Mouse (Mus musculus): ENCODE results near the gene Kcnq1.

Kcnq1 gene

DNA sequence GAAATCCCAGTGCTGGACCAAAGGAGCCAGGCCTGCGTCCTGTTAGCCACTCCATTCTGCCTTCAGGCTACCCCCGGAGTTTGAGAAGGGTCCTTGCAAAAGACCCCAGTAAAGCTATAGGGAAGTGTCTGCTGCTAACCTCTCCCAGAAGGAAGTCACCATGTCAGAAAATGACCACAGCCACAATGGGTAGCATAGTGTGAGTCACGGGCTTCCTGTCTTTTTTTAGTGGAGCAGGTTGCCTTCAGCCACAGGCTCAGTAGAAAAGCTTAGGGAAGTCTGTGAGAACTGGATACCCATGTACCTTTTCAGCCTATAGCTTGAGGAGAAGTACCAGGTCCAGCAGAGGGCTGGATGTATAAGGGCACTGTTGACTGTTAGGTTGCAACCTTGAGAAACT, 267.1 kb downstream of the Kcnq1 start:
- no peak for DNase-seq

- no peak for DNase-seq
These were observed 269.8 kb downstream of the Kcnq1 start for GRCm38 (mm10) chr7:143375945-143376344.

- no peak for DNase-seq
These were observed 274.4 kb downstream of the Kcnq1 start for GRCm38 (mm10) chr7:143380466-143381073.

- no peak for DNase-seq
These were observed 280.5 kb downstream of the Kcnq1 start for GRCm38 (mm10) chr7:143386632-143387031.

- no peak for DNase-seq
These were observed 282.9 kb downstream of the Kcnq1 start for GRCm38 (mm10) chr7:143388783-143389695.

DNA sequence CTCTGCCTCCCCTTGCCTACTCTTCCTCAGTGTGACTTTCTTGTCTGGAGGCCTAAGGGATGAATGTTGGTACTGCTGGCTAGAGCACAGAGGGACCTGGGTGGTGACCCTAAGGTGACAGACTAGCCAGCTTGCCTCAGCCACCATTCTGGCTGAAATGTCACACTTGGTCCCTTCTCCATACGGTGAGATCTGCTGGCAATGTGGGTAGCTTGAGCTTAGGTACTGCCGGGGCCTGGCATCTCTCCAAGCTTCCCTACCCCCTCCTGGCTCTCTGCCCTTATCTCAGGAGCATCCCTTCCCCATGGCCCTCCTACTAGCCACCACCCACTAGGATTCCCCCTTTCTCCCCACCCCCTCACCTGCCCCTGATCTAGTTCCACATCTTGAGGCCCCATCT, 283.7 kb downstream of the Kcnq1 start:
- DNase-seq = no peak

DNA sequence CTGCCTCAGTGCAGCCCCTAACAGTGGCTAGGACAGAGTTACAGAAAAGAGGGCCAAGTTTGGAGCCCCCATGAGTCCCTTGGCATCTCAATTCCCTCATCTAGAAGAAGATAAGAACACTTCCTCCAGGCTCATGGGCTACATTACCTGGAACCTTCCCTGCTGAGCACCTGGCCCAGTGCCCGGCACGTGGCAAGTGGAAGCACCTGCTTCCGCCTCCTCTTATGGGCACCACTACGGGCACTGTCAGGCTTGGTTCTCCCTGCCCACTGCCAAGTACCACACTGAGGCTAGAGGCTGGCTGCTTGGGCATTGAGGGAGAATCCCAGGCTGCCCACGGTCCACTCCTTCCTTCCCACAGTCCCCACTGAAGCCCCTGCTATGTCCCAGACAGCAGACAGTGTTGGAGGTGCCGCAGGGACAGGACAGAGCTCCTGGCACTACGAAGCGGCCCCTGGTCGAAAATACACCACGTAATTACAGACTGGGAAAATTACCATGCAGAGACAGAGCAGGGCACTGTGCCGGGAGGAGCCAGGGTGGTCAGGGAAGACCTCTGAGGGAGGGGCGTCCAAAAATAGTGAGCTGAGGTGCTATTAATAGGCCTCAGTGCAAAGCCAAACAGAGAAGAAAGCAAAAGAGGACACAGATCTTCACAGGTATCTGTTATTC, 284.3 kb downstream of the Kcnq1 start:
- no peak for DNase-seq

DNA sequence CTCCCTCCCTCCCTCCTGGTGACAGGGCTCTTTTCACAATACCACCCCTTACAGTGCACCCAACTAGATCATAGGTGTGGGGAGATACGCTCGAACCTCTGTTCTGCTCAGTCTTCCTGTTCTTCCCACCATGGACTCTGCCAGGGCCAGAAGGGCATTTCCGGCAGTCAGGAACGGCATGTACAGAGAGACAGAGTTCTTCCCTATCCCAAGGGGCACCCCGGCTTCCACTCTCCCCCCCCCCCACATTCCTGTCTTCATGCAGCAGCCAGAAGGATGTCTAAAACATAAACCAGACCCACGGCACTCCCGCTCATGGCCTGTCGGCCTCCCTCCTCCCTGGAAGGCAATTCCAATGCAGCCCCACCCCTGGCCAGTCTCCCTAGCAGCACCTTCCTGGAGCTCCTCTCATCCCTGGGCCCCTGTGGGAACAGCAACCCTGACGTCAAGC, 289.0 kb downstream of the Kcnq1 start:
- DNase-seq = no peak

DNA sequence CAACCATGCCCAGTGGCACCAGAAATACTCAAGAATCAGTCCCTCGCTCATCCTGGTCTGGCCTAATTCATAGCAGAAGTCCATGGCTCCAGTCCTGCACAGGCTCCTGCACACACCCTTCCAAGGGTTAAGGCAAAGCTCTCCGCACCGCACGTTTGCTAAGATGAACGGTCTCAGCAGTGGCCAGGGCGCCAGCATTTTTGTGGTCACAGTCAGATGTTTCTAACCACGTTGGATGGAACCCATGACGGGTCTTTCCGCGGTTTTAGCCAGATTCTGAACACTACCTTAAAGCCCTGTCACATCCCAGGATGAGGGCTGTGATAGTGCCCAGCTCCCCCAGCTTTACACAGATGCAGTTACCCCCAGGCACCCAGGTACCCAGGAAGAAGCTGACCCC, 293.6 kb downstream of the Kcnq1 start:
- DNase-seq = no peak

- DNase-seq = no peak
These were observed 294.4 kb downstream of the Kcnq1 start for GRCm38 (mm10) chr7:143400599-143400998.

DNA sequence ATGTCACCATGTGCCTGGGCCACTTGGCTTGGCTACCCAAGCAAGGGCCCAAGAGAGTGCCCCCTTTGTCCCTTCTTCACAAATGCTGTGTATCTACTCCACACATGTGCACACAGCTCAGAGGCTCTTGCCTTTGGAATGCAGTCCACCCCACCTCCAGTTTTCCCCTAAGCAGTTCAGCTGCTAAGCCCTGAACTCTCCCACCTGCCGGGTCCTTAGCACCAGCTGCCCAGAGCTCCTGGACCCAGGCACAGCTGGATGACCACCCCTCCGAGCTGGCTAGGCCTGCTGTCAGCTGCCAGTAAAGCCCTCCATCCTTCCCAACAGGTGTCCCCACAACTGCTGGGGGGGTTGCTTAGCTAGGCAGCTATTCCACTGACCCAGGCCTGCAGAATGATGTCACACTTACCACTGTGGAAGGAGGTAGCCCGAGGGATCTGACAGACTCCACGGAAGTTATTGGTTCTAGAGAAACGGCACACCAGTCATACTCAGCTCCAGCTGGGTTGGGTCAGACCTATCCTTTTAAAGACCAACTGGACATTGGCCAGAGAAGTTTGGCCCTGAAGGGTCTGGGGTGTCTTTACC, 295.4 kb downstream of the Kcnq1 start:
- DNase-seq = no peak

GRCm38 (mm10) chr7:143404296-143404695, 298.1 kb downstream of the Kcnq1 start:
- DNase-seq = no peak

- DNase-seq = no peak
These were observed 301.9 kb downstream of the Kcnq1 start for GRCm38 (mm10) chr7:143407931-143408501.

GRCm38 (mm10) chr7:143408615-143409021, 302.5 kb downstream of the Kcnq1 start:
- no peak for DNase-seq

- DNase-seq = no peak
These were observed 306.4 kb downstream of the Kcnq1 start for GRCm38 (mm10) chr7:143412606-143413005.

DNA sequence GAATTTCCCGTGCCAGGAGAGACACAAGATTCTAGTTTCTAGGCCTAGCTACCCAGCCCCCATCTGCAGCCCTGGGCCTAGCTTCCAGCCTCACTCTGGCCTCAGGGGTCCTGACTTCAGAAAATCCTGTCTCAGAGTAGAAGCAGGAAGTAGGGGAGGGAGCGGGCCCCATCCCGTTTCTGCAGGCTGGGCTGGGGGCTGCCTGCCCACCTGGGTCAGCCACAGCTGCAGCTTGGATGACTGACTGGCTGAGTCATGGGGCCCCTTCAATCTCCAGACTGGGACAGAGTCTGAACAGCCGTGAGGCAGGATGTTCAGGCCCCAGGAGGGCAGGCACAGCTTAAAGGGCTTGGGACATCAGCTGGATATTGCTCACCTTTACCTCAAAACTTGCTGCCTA, 308.9 kb downstream of the Kcnq1 start:
- DNase-seq = no peak

- no peak for DNase-seq
These were observed 310.2 kb downstream of the Kcnq1 start for GRCm38 (mm10) chr7:143416406-143416805.

- DNase-seq = no peak
These were observed 311.7 kb downstream of the Kcnq1 start for GRCm38 (mm10) chr7:143417875-143418274.

DNA sequence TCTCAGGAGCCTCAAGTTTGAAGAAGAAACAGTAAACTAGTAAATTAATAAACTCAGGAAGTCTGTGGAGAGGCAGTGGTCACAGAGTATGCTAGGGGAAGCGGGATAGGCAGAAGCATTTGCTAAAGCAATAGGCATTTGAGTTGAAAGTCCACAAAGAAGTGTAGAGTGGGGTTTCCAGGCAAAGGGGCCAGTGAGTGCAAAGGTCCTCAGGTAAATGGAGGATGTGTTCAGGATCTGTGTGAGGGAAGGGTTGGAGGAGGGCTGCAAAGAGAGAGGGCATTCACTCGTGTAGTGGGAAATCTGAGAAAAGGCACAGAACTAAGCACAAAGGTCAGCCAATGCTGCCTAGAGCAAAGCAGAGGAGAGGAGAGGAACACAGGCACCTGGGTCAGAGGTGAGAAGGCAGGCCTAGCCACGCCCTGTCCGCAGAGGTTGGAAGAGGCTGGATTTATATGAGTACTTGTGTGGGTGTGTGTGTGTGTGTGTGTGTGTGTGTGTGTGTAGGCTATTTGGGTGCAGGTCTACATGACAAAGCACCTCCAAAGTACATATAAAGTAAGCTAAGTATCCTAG, 313.5 kb downstream of the Kcnq1 start:
- DNase-seq = no peak

DNA sequence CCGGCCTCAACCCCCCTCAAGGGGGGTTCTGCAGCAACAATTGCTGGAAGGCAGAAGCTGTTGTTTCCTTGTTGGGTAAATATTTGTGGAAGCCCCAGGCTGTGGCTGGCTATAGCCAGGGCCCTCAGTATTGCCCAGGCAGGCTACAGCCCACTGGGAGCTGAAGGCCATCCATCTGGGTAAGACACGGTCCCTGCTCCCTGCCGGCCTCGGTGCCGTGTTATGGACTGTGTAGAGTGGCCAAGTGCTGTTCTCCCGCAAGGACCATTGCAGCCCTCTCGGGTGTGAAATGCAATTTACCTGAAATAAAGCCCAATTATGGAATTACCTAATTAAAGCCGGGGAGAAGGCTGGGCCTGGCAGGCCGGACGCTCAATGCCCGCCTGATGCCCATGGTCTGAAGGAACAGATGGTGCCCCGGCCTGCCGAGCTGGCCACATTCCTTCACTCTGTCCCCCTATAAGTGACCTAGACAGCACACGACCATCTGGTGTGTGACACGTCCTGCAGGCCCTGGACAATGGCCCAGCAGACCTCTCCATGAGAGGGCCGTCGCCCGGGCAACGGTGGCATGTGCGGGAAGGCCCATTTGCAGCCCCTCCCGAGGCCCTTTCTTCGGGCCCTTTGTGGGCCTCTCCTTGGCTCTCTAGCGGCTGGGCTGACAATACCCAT, 322.1 kb downstream of the Kcnq1 start:
- DNase-seq = no peak

DNA sequence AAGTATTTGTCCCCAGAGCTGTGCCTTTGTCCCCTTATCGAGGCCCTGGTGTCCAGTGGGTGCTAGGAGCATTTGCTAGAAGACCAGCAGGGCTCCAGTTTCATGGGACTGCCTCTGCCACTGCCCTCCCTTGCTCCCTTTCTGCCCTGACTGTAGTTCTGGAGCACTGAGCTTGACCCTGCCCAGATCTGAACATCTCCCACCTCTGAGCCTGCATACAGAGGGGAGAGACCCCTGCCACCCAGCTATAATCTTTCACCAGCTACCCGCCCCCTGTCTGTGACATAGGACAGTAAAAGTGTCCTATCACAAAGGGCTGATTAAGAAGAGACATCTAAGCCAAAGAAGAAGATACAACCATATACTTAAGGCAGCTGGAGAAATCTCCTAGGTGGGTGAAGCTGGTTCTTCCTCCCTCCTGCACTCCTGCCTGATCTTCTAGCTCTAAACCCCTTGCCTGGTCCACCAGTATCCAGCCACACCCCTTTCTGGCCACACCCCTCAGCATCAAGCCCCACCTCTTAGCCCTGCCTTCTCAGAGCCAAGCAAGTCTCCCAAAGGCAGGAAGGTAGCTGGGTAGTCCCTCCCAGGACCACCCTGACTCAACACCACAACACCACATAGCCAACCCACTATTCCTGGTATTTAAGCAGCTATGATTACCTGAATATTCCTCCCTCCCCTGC, 322.8 kb downstream of the Kcnq1 start:
- no peak for DNase-seq

All from spleen, adult 18-20 months (tissue).